Mouse (Mus musculus) spleen, adult 2 months (tissue): ENCODE results near the gene Cerk. TPM values are rescaled to one million over a fixed set of nuclear protein-coding genes. Genes with fewer than 3 reads are reported as not detected.
A peak's percentile ranks its signal among the peaks of the same experiment; 100 is the strongest.

Experiments used
- DNase-seq, 2 experiments: peaks; one replicate each; pipeline versions ENCODE4 v3.0.0 to v3.0.0-alpha.2; 2012 to 2021; ENCODE audit warnings: low spot score in 2 of 2, low read depth in 1 of 2
- H3K27ac ChIP-seq: fragments of 200-500 bp; 2 replicates; pipeline ENCODE4 v1.5.1; 2012; ENCODE audit warnings: low read length, inconsistent platforms; ENCODE audit not compliant: insufficient read depth
- H3K27me3 ChIP-seq: fragments of 200-500 bp; 2 replicates; pipeline ENCODE4 v1.6.1; 2012; ENCODE audit warnings: mild to moderate bottlenecking, moderate library complexity, low read length, inconsistent platforms; ENCODE audit not compliant: control insufficient read depth, insufficient read depth
- H3K36me3 ChIP-seq: fragments of 200-500 bp; 2 replicates; pipeline ENCODE4 v1.6.1; 2012; ENCODE audit warnings: mild to moderate bottlenecking, low read length, inconsistent platforms; ENCODE audit not compliant: control insufficient read depth, insufficient read depth
- H3K4me1 ChIP-seq: fragments of 200-500 bp; 2 replicates; pipeline ENCODE4 v1.6.1; 2011; ENCODE audit warnings: inconsistent platforms; ENCODE audit not compliant: control insufficient read depth, insufficient read depth, insufficient read length
- H3K4me3 ChIP-seq: fragments of 200-500 bp; 2 replicates; pipeline ENCODE4 v1.5.1; 2011; ENCODE audit warnings: mild to moderate bottlenecking, inconsistent platforms; ENCODE audit not compliant: insufficient read depth, insufficient read length; ENCODE audit errors: extremely low read depth
- CTCF ChIP-seq: fragments of 200-500 bp; IDR thresholded peaks from 2 replicates; pipeline ENCODE4 v1.5.1; 2011; ENCODE audit warnings: mild to moderate bottlenecking, inconsistent platforms; ENCODE audit not compliant: insufficient read depth, insufficient read length, insufficient replicate concordance; ENCODE audit errors: extremely low read depth
- POLR2A ChIP-seq: fragments of 200-500 bp; IDR thresholded peaks from 2 replicates; pipeline ENCODE4 v1.6.1; 2011; ENCODE audit warnings: low read depth, low read length, inconsistent platforms
- WGBS: fragments of 180-500 bp; shearing (Covaris S2); methylation state at CpG from one replicate; pipeline ENCODE4 v1.1.7; 2018; 5-methylcytosine and 5-hydroxymethylcytosine counted together
- polyA plus RNA-seq: library from polyadenylated mRNA; depleted of rRNA; stranded (reverse); fragments of >200 nt; gene quantifications from 2 replicates; pipeline ENCODE4 v1.2.3, GENCODE M21; 2012

Cerk gene
- polyA plus RNA-seq, 1 experiment, result 64.4 TPM

DNA sequence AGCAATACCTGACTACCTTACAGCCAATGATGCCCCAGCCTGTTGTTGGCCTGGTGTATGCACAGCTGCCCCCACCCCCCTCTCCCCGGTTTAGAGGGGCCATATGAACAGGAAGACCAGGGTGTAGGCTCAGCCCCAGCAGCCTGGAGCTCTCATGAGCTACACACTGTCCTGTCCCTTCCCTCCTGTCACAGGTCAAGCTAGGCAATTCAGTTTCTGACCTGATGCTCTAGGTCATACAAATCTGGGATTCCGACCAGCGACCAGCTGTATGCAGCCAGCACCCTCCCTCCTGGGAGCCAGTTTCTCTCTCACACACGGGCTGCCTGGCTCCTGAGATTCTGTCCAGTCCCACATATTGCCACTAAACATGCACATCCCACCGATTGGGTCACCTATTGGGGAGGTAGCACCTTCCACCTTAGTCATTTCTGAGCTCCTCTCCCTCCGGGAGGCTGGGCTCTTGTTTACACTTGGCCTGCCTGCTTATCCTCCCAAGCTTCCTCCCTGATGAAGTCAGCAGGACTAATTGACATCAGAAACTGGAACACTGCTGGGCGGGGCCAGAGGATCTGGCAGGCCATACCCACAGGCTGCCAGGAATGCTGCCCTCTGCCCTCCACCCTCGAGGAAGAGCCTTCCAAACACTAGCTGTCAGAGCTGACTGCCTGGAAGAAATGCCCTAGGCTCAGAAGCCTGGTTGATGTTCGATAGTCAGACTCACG, 3.0 kb upstream of the Cerk start:
- H3K4me3 ChIP-seq, result no peak overlapping the region
- H3K27me3 ChIP-seq, result no peaks in the 10 kb centered on the region
- H3K4me1 ChIP-seq, result peaks cover 22% of the 10 kb centered on the region; the same call in 1 of the 2 replicates
- WGBS, result 63% methylated on average over 10 of the region's 10 CpGs
- no peak for TF ChIP-seq CTCF
- no peak for TF ChIP-seq POLR2A
- H3K36me3 ChIP-seq, result no peaks in the 10 kb centered on the region
- no peak for DNase-seq
- H3K27ac ChIP-seq, result peak overlapping the region; percentile 47

DNA sequence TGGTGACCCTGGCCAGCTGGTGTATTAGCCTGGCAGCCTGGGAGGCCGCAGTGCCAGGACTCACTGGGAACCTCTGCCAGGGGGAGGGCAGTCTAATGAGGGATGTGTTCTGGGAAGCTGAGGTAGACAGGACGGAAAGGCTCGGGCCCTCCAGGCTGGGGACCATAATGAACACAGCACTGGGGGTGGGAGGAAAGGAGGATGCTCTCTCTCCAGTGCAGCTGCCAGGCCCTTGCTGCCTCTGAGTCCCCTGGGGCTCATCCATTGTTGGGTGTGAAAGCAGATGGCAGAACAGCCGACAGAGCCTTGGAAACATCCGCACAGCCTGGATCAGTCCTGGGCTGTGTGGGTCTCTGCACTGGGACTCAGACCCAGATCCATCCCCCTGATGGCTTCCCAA, 2.2 kb upstream of the Cerk start:
- Histone ChIP-seq H3K4me3 (no peak overlapping the region), H3K27me3 (no peaks in the 10 kb centered on the region), H3K27ac (no peak overlapping the region), H3K4me1 (peaks cover 25% of the 10 kb centered on the region; the same call in 1 of the 2 replicates), H3K36me3 (no peaks in the 10 kb centered on the region)
- no peak for DNase-seq
- WGBS, result 56% methylated on average over 5 of the region's 5 CpGs
- TF ChIP-seq POLR2A (no peak), CTCF (no peak)

DNA sequence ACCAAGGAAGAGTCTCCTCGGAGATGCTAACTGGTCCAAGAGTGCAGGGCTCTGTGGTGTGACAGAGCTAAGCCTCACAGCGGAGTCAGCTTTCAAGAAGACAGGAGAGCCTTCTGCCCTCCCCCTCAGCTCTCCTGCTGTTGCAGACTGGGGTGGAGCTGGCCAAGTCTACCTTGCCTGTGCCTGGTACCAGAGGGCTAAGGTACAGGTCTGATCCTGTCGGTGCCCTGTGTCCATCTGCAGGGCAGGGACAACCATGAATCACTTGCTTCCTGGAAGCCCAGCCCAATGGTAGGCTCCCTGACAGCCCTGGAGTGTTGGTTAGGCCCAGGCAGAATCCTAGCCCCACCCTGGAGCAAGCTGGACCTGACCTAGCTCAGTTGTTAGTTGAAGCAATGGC, 745 bp upstream of the Cerk start:
- Histone ChIP-seq H3K27ac (no peak overlapping the region; the same call in none of the 2 replicates), H3K4me1 (peaks cover 25% of the 10 kb centered on the region; the same call in 1 of the 2 replicates), H3K36me3 (no peaks in the 10 kb centered on the region), H3K4me3 (no peak overlapping the region), H3K27me3 (no peaks in the 10 kb centered on the region)
- WGBS, result 79% methylated on average over 3 of the region's 3 CpGs
- no peak for DNase-seq
- TF ChIP-seq CTCF (no peak), POLR2A (no peak)

DNA sequence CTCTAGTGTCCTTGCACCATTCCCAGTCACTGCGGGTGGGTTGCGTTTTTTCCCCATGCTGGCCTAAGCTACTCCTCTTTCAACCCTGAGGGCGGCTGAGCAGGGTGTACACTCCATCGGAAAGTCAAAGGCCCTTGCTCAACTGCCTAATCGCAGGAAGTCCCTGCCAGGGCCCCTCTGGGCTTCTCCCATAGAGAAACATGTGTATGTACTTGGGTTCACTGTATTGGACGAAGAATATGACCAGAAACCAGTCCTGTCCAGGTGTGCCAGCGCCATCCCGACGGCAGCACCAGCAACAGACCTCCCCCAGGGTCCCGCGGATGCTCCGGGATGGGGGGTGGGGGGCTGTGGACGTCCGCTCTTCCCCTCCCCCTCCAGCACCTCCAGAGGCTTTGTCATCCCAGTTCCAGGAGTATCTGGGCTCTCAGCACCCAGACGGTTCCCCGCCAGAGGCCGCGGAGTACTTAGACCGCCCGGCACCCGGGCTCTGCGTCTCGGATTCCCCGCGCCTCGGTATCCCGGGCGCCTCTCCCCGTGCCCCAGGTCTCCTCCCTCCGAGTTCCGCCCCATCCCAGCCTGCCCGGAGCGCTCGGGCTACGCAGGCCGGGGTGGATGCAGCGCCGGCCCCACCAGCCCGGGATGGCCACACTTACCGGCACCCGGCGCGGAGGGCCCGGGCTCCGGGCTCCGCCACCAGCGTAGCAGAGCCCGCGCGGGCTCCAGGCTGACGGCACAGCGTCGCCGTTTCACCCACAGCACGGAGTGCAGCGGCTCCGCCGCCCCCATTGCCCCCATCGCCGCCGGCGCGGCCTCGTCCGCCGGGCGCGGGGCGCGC, 871 bp downstream of the Cerk start:
- Histone ChIP-seq H3K27me3 (no peaks in the 10 kb centered on the region), H3K27ac (peak overlapping the region; percentile 96), H3K4me3 (peak overlapping the region; percentile 90), H3K4me1 (peaks cover 22% of the 10 kb centered on the region; the same call in 1 of the 2 replicates), H3K36me3 (no peaks in the 10 kb centered on the region)
- TF ChIP-seq POLR2A, result no peak
- no peak for TF ChIP-seq CTCF
- DNase-seq, result peak in 1 of 2 experiments; percentile 54
- under 1% methylated on average over 70 of the region's 70 CpGs for WGBS

DNA sequence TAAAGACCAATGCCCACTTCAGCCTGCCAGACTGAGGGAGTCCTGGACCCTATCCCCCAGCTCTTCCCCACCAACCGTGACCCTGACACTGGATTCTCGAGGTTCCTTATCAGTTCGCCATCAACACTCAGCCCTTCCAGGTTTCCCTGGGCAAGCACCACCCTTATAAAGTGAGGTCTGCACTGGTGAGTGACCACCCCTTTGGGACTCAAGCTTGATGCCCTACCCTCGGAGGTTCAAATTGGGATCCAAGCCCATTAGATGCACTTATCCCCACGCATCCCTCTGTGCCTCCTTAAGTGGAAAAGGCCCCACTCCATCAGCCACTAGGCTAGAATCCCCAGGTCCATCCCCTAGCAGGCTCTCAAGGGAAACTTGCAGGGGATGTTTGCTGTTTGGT, 1.9 kb downstream of the Cerk start:
- no peak for DNase-seq
- Histone ChIP-seq H3K4me1 (peaks cover 27% of the 10 kb centered on the region; the same call in 1 of the 2 replicates), H3K27me3 (no peaks in the 10 kb centered on the region), H3K27ac (peak overlapping the region; percentile 96), H3K36me3 (no peaks in the 10 kb centered on the region), H3K4me3 (peak overlapping the region; percentile 90)
- 49% methylated on average over 5 of the region's 5 CpGs for WGBS
- TF ChIP-seq POLR2A, result no peak
- no peak for TF ChIP-seq CTCF

DNA sequence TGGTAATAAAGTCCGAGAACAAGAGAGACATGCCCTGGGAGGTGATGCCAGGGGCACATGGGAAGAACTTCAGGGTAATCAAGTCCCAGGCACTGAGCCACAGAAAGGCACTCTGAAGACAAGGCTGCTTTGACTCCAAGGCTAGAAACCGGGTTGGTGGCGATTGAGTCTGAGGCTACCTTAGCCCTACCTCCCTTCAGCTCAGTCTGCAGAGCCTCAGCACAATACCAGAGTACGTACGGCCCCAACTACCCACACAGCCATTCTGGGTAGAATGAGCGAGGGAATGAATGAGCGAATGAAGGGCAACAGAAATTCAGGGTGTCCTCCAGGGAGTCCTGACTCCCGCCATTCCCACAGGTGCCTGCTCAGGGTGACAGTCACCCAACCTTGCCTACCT, 2.5 kb downstream of the Cerk start:
- WGBS, result 53% methylated on average over 8 of the region's 8 CpGs
- Histone ChIP-seq H3K27ac (peak overlapping the region; percentile 97), H3K36me3 (no peaks in the 10 kb centered on the region), H3K27me3 (no peaks in the 10 kb centered on the region), H3K4me1 (peaks cover 26% of the 10 kb centered on the region; the same call in 1 of the 2 replicates), H3K4me3 (peak overlapping the region; percentile 11)
- no peak for TF ChIP-seq CTCF
- no peak for TF ChIP-seq POLR2A
- DNase-seq, result no peak

DNA sequence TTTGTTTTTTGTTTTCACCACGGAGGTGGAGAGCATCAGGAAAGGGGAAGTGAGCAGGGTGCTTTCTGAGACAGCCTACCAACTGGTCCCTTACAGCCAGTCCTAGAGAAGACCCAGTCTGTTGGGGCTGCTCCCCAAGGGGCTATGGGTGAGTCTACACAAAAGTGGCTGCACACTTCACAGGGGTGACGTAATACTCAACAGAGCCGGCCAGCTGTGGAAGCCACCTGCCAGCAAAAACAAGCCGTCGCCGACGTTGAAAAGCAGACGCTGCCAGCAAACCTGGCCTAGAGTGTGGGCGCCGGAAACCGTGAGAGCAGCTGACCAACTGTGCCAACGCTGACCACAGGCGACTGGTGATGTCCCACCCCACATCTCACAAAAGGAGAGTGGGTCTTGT, 3.3 kb downstream of the Cerk start:
- no peaks in the 10 kb centered on the region for H3K27me3 ChIP-seq
- no peak for TF ChIP-seq CTCF
- TF ChIP-seq POLR2A, result peak; percentile 77
- peak overlapping the region; percentile 97 for H3K27ac ChIP-seq
- H3K36me3 ChIP-seq, result no peaks in the 10 kb centered on the region
- H3K4me1 ChIP-seq, result peaks cover 26% of the 10 kb centered on the region; the same call in 1 of the 2 replicates
- H3K4me3 ChIP-seq, result peak overlapping the region; percentile 26; the same call in 1 of the 2 replicates
- 5% methylated on average over 13 of the region's 13 CpGs for WGBS
- peak; percentile 87 to 94 for DNase-seq
